In the genomic region with DNA sequence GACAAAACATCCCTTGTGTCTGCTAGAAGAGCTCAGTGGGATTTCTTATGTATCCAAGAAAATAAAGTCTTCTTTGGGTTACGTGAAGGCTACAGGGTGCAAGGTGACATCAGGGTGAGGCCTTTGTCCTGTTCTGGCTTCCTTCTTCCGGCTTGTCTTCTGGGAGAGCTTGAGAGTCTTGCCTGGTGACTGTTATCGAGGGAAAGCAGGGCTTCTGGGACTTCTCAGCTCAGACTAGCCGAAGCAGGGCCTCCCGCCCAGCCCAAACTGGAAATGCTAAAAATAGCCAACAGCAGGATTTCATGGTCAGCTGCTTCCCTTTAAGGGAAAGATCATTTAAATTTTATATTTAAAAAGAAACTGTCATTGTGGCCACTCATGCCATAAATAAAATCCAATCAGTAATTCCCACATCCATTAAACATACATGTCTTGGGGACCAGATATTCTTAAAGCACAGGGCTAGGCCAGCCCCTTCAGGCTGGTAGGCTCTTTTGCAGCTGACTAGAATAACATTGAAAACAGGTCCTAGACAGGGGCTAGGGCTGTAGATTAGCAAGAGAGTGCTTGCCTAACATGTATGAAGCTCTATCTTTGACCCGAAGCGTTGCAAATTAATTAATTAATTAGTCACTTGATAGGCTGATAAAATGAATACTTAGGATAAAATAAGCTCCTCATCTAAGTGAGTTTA, we compare ENCODE assay signal across 8 mouse cellular contexts.
A peak's percentile ranks its signal among the peaks of the same experiment; 100 is the strongest.
DNase-seq lines count a peak whose midpoint lies in the region; ATAC-seq and TF ChIP-seq lines count a peak whose summit lies in the region.

No protein-coding gene starts in this region.

- TF ChIP-seq CTCF in kidney, adult 2 months (conservative IDR thresholded peaks at IDR 0.05; ENCODE audit: insufficient read depth, insufficient read length, low read depth, low read length), result no peak
- TF ChIP-seq CTCF in stomach, postnatal 0 days (IDR thresholded peaks at IDR 0.05; ENCODE audit: low read depth), result no peak

- no peaks in the 10 kb centered on the region for H3K27me3 ChIP-seq in kidney, adult 2 months (replicated peaks; ENCODE audit: control insufficient read depth, insufficient read depth, low read length)
- H3K27me3 ChIP-seq in stomach, postnatal 0 days (ENCODE audit: control insufficient read depth, insufficient read depth, low read length), result no peaks in the 10 kb centered on the region

- no peak for TF ChIP-seq EP300 in stomach, postnatal 0 days (optimal IDR thresholded peaks at IDR 0.05)

- H3K9ac ChIP-seq in stomach, postnatal 0 days (ENCODE audit: low read length), result no peak overlapping the region

- TF ChIP-seq POLR2A in kidney, adult 2 months (IDR thresholded peaks at IDR 0.05; ENCODE audit: low read depth, low read length), result no peak

- no peak overlapping the region for H3K4me2 ChIP-seq in stomach, postnatal 0 days (replicated peaks; ENCODE audit: low read depth)

- no peaks in the 10 kb centered on the region for H3K9me3 ChIP-seq in stomach, postnatal 0 days (ENCODE audit: control insufficient read depth, low read length)

- no peaks in the 10 kb centered on the region for H3K4me1 ChIP-seq in kidney, adult 2 months (ENCODE audit: control insufficient read depth, insufficient read depth, low read length)
- H3K4me1 ChIP-seq in stomach, postnatal 0 days (replicated peaks; ENCODE audit: control insufficient read depth, insufficient read depth), result no peaks in the 10 kb centered on the region

- DNase-seq in adrenal gland, postnatal 10 days, result peak; percentile 39
- no peak for DNase-seq in adrenal gland, adult 18-20 months (ENCODE audit: low spot score in 2 of 2)
- peak; percentile 30 to 38 for DNase-seq in right cerebral cortex, postnatal 10 days (ENCODE audit: low spot score in 2 of 2)
- DNase-seq in right cerebral cortex, postnatal 36 days (ENCODE audit: low spot score in 2 of 2), result no peak
- DNase-seq in kidney, adult 2 months, result peak; percentile 46
- peak; percentile 17 for DNase-seq in stomach, postnatal 0 days (ENCODE audit: low spot score)
- no peak for DNase-seq in spleen, postnatal 14 days (ENCODE audit: low spot score in 2 of 2)

- H3K36me3 ChIP-seq in kidney, adult 2 months (ENCODE audit: control insufficient read depth, insufficient read depth, low read length), result no peaks in the 10 kb centered on the region
- no peaks in the 10 kb centered on the region for H3K36me3 ChIP-seq in stomach, postnatal 0 days (ENCODE audit: control insufficient read depth, insufficient read depth, low read length)

- H3K4me3 ChIP-seq in kidney, adult 2 months (ENCODE audit: insufficient read depth, low read depth, low read length), result no peak overlapping the region
- H3K4me3 ChIP-seq in stomach, postnatal 0 days (ENCODE audit: low read depth, low read length), result no peak overlapping the region

- ATAC-seq in stomach, postnatal 0 days (ENCODE audit: low FRiP score, low TSS enrichment), result no peak
- no peak for ATAC-seq in megakaryocyte, adult 5-6 weeks (ENCODE audit: poor library complexity, severe bottlenecking)

- H3K27ac ChIP-seq in kidney, adult 2 months (ENCODE audit: insufficient read depth, low read depth, low read length), result no peak overlapping the region
- peak overlapping the region; percentile 59 for H3K27ac ChIP-seq in stomach, postnatal 0 days (replicated peaks)

- WGBS in kidney, adult 2 months, result 34% methylated on average over 7 of the region's 7 CpGs
- 46% methylated on average over 7 of the region's 7 CpGs for WGBS in stomach, postnatal 0 days

Comparison
In these comparisons a context has a peak if more than half of its experiments do, and no peak if none do; other contexts are left out.
1. DNase-seq: peak in adrenal gland, postnatal 10 days (single experiment), right cerebral cortex, postnatal 10 days (2 of 2), kidney, adult 2 months (single experiment) and stomach, postnatal 0 days (single experiment); none in adrenal gland, adult 18-20 months (0 of 2), right cerebral cortex, postnatal 36 days (0 of 2) and spleen, postnatal 14 days (0 of 2).